Mouse (Mus musculus): ENCODE data around the gene Sema3f.

DNA sequence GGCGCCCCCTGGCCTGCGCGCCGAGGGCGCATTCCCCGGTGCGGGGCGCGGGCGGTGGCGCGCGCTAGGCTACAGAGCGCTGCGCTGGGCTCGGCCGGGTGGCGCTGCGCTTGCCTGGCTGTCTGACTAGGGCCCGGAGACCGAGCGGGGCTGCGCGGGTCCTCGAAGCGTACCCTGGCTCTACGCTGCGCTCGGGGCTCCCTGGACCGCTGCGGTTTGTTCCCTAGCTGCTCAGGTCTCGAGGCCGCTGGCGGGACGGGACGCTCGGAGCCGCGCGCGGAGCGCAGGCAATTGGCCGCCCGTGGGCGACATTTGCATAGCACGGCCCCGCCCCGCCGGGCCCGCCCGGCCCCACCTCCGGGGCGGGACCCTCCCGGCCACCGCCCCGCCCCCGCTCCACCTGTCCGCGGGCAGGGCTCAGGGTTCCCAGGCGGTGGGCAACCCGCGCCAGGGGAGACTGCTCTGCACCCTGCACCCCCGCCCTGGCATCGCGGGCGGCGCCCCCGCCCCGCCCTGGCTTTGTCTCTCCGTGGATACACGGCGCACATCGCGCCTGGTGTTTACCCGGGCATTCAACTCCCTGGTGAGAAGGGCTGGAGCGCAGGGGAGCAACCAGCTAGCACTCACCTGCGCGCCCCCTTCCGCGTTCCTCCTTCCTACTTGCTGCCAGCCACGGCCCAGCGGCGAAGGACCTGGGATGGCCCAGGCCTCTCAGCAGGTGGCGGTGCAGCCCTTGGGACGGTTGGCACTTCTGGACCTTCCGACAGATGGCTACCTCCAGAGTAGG lies at the start of gene Sema3f:
- TF ChIP-seq POLR2A (IDR thresholded peaks at IDR 0.05; ENCODE audit: control insufficient read depth, extremely low read depth, insufficient read depth, low read length, poor library complexity) (peak; percentile 46), CTCF (IDR thresholded peaks at IDR 0.05; ENCODE audit: borderline replicate concordance, control insufficient read depth, extremely low read depth, insufficient read depth, low read length, poor library complexity) (peak; percentile 53; the same call in 1 of the 2 replicates)
